Mouse (Mus musculus) A20 (cell line): Measurements from ENCODE around the gene Otud7a.

Source experiments
- DNase-seq: peaks from one replicate; pipeline ENCODE4 v3.0.0-alpha.2; 2011; ENCODE audit warnings: low read depth, low spot score

Otud7a gene

DNA sequence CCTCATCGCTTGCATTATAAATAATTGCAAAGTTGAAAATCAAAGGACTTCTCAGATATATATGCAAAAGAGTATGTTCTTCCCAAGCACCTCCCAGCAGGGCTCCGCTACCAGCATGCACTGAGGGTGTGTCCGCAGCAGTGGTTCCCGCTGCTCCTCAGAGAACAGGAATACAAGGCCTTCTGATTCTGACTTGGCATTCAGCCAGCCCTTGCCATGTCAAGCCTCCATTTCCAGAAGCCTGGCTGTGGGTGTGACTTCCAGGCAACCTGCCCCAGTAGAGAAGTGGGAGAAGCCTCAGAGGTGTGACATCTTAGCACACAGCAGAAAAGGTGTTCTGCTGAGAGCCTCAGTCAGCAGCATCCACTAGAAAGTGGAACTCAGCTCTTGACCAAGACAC, 253.4 kb downstream of the Otud7a start:
- no peak for DNase-seq

GRCm38 (mm10) chr7:63717903-63718302, 273.4 kb downstream of the Otud7a start:
- no peak for DNase-seq

DNA sequence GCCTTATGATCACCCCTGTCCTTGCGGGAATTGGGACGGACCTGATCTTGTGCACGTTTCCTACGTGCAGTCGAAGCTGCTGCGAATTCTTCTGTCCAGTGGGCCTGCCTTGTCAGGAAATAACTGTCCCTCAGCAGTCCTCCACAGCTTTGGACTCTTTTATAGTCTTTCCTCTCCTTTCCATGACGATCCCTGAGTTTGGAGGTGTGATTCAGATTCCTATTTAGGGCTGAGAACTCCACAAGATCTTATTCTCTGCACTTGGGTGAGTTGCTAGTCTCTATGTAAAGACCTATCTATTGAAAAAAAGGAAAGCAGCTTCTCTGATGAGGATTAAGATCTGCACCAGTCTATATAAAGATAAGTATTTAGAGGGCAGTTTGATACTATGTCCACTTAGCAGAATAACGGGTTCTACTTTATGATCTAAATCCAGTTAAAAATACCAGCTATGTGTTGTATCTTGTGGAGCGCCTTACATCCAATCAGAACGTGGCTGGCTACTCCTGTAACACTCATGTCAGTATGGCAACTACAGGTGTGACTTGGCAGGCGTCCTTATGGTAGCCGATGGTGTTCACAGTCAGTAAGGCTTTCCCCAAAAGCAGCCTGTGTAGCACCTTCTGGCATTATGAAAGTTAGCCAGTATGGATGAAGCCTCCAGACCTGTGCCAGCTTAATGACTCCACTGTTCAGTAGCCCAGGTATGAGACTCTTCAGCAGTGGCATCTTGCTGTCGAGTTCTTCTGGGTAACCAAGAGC, 274.8 kb downstream of the Otud7a start:
- DNase-seq = no peak

- DNase-seq = no peak
These were observed 276.1 kb downstream of the Otud7a start for GRCm38 (mm10) chr7:63720682-63721081.

DNA sequence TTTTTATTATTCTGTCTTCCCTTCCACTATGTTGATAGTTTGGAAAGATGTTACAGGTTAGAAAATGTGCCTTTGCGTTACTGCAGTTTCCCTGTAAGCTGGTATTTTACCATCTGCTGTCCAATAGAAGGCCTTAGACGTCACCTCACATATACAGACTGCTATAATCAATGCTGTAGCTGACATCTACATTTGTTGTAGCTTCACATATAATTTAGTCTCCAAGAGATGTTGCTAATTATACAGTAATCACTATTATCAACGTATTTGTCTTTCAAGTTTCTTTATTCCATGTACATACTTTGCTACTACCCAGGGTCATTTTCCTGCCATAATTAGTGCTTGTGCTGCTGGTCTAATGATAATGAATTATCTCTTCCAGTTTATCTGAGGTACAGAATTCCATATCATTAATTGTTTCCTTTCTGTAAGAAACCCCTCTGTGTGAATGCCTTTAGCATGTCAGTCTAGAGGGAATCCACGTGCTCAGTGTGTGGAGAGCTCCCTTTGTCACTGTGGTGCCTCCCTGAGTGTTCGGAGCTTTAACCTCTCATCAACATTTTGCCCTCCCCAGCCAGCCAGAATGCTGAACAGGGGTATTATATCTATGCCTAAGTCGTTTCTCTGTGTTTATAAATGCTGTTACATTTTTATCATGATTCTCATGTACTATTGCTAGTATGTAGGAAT, 280.6 kb downstream of the Otud7a start:
- no peak for DNase-seq

GRCm38 (mm10) chr7:63729605-63730004, 285.1 kb downstream of the Otud7a start:
- no peak for DNase-seq

- no peak for DNase-seq
These were observed 285.5 kb downstream of the Otud7a start for GRCm38 (mm10) chr7:63730012-63730411.

DNA sequence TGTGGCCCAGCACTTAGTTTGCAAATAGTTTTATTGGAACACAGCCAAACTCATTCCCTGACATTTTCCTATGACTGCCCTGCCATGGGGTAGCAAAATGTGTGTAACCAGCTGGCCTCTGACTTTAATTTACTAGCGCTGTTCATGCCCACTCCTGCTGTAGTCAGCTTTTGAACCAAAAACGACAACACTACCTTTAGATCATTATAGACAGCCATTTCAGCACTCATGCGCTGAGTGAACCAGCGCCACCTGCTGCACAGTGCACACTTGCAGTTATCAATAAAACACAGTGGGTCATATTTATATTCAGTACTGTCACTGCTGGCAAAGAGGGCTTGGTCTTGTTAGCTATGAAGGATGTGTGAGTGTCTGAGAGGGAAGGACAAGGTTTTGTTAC, 293.2 kb downstream of the Otud7a start:
- DNase-seq = peak; percentile 33

- DNase-seq = no peak
These were observed 293.6 kb downstream of the Otud7a start for GRCm38 (mm10) chr7:63738142-63738541.

GRCm38 (mm10) chr7:63743116-63743515, 298.6 kb downstream of the Otud7a start:
- no peak for DNase-seq

GRCm38 (mm10) chr7:63752081-63752480, 307.5 kb downstream of the Otud7a start:
- peak; percentile 51 for DNase-seq

- DNase-seq = peak; percentile 43
These were observed 308.8 kb downstream of the Otud7a start for GRCm38 (mm10) chr7:63753274-63753751.

DNA sequence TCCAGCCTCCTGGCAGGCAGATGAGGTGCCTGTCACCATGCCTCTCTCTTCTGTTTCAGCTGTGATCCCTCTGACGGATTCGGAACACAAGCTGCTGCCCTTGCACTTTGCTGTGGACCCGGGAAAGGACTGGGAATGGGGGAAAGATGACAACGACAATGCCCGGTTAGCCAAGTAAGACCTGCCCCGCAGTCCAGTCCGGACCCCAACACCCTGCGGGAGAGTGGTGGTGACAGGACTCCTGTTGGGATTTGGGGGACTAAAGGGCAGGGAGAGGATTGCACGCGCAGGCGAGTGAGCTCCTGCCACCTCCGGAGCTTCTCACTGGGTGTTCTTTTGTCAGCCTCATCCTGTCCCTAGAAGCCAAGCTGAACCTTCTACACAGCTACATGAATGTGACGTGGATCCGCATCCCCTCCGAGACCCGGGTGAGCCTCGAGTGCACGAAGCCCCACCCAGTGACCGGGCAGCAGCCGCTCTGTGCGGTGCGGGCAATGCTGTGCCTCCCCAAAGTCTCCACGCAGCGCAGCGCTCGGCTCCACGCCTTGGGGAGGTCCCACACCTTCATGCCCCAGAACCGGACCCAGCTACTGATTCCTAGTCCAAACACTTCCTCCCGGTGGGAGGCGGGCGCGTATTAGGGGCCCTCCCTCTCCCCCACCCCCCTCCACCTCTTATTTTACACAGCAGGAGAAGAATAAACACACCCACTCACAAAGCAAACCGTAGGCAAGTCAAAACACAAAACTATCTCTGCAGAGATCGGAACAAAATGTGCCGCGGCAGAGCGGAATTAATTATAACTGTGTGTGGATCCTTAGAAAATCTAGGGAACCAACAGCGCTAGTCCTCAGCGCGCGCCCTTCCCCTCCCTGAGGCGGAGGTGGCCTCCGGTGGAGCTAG, 310.3 kb downstream of the Otud7a start:
- no peak for DNase-seq

DNA sequence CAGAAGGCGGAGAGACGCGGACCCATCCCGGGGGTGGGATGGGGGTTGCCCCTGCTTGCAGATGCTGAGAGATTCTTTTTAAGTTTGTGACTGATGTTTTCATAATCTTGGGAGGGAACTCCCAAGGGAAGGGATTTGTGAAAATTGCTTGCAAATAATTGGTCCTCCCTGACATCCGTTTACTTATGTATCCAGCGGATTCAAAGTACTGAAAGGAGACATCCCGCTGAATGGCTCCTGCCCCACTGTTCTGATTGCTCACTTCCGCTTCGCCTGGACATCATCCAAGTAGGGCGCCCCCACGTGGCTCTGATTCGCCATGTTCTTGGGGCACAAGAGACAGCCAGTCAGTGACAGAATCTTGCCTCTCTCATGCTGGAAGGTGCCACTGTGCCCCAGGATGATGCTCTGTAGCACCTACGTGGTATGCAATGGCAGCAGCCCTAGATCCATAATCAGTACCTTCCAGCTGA, 311.0 kb downstream of the Otud7a start:
- DNase-seq = peak; percentile 45

DNA sequence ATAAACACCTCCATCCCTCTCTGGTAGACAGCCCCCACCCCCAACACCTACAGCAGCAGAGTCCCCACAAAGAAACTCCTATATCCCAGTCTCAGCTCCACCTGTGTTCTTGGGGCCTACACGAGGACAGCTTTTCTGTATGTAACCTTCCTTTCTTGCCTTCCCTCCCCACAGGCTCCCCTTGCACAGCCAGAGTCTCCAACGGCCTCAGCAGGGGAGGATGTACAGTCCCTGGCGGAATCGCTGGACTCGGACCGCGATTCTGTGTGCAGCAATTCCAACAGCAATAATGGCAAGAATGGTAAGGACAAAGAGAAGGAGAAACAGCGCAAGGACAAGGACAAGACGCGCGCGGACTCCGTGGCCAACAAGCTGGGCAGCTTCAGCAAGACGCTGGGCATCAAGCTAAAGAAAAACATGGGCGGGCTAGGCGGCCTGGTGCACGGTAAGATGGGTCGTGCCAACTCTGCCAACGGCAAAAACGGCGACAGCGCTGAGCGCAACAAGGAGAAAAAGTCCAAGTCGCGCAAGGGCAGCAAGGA, 312.7 kb downstream of the Otud7a start:
- no peak for DNase-seq

- DNase-seq = no peak
These were observed 313.2 kb downstream of the Otud7a start for GRCm38 (mm10) chr7:63757678-63758239.

DNA sequence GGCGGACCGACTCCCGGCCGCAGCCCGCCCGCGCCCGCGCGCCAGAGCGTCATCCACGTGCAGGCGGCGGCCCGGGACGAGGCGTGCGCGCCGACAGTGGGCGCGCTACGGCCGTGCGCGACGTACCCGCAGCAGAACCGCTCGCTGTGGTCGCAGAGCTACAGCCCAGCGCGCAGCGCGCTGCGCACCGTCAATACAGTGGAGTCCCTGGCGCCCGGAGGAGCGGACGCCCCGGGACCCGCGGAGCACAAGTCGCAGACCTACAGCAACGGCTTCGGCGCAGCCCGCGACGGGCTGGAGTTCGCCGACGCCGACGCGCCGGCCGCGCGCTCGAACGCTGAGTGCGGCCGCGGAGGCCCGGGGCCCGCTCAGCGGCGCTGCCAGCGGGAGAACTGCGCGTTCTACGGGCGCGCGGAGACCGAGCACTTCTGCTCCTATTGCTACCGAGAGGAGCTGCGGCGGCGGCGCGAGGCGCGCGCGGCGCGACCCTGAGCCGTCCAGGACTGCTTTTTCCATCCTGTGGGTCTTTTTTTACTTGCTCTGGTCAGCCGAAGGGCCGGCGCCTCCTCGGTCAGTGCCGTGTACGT, 313.8 kb downstream of the Otud7a start:
- DNase-seq = no peak

DNA sequence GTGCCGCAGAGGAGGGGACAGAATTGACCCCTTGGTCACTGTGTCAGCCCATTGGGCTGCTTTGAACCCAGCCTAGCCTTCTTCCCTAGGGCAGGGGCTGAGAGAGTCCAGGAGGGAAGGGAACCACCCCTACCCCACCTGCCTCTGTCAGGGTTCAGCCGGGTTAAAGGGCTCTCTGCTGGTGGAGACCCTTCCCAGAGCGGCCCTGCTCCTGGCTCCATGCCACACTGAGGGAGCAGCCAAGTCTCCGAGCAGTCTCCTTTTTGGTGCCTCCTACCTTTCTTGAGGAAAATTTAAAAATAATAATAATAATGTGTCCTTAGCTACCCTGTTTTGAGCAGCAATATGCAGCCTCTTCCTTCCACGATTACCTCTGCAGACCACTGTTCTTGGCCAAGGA, 315.1 kb downstream of the Otud7a start:
- no peak for DNase-seq

GRCm38 (mm10) chr7:63762529-63762928, 318.0 kb downstream of the Otud7a start:
- no peak for DNase-seq

GRCm38 (mm10) chr7:63768398-63769029, 324.0 kb downstream of the Otud7a start:
- DNase-seq = no peak
